Comparison of ENCODE assay signal across 8 mouse cellular contexts in genomic region chr2:12300449-12301228, GRCm38 (mm10). TPM values are rescaled to one million over a fixed set of nuclear protein-coding genes. Genes with fewer than 3 reads are reported as not detected.
DNase-seq lines count a peak whose midpoint lies in the region; ATAC-seq and TF ChIP-seq lines count a peak whose summit lies in the region.

No protein-coding gene starts in this region.

- H3K4me1 ChIP-seq in E14TG2a.4 (replicated peaks; ENCODE audit: low read depth, low read length), result peaks cover 8% of the 10 kb centered on the region
- no peaks in the 10 kb centered on the region for H3K4me1 ChIP-seq in hindbrain, embryonic 11.5 days (replicated peaks; ENCODE audit: control insufficient read depth, insufficient read depth, low read length)
- no peaks in the 10 kb centered on the region for H3K4me1 ChIP-seq in liver, embryonic 12.5 days

- TF ChIP-seq CTCF in E14TG2a.4 (conservative IDR thresholded peaks at IDR 0.05; ENCODE audit: low read length), result no peak

- H3K9ac ChIP-seq in hindbrain, embryonic 11.5 days (ENCODE audit: low read depth, low read length), result no peak overlapping the region
- no peak overlapping the region for H3K9ac ChIP-seq in liver, embryonic 12.5 days

- intact Hi-C loops in left cerebral cortex, postnatal 14 days (cut with DNase I), result loop anchor here (2.0 kb wide), 2 partner anchors 250 to 298 kb away; no protein-coding TSS in a partner anchor

- no peaks in the 10 kb centered on the region for H3K9me3 ChIP-seq in E14TG2a.4 (ENCODE audit: low read length)
- no peaks in the 10 kb centered on the region for H3K9me3 ChIP-seq in hindbrain, embryonic 11.5 days (ENCODE audit: control insufficient read depth, low read length)
- H3K9me3 ChIP-seq in liver, embryonic 12.5 days (replicated peaks), result no peaks in the 10 kb centered on the region

- peak overlapping the region; percentile 86 for H3K4me3 ChIP-seq in E14TG2a.4 (replicated peaks; ENCODE audit: low read length)
- peak overlapping the region; percentile 65; the same call in 1 of the 2 replicates for H3K4me3 ChIP-seq in hindbrain, embryonic 11.5 days (ENCODE audit: low read depth, low read length)
- H3K4me3 ChIP-seq in liver, embryonic 12.5 days, result peak overlapping the region; percentile 60

- 70% methylated on average over 15 of the region's 15 CpGs for WGBS in hindbrain, embryonic 11.5 days
- WGBS in liver, embryonic 12.5 days (ENCODE audit: insufficient replicate concordance), result 55% methylated on average over 15 of the region's 15 CpGs

- H3K4me2 ChIP-seq in hindbrain, embryonic 11.5 days (replicated peaks; ENCODE audit: low read depth, low read length), result peak overlapping the region; percentile 93
- H3K4me2 ChIP-seq in liver, embryonic 12.5 days, result peak overlapping the region; percentile 89

- ATAC-seq in hindbrain, embryonic 11.5 days (ENCODE audit: low FRiP score), result peak; percentile 6; the same call in 1 of the 2 replicates
- no peak for ATAC-seq in liver, embryonic 12.5 days
- ATAC-seq in activated CD4-positive, CD25-positive, alpha-beta regulatory T cell, adult 4 months, result no peak

- no peak overlapping the region for H3K27ac ChIP-seq in hindbrain, embryonic 11.5 days (ENCODE audit: low read depth, low read length)
- H3K27ac ChIP-seq in liver, embryonic 12.5 days, result no peak overlapping the region

- H3K27me3 ChIP-seq in E14TG2a.4 (ENCODE audit: insufficient read depth, low read length), result peaks cover 25% of the 10 kb centered on the region
- peaks cover 9% of the 10 kb centered on the region for H3K27me3 ChIP-seq in hindbrain, embryonic 11.5 days (ENCODE audit: control insufficient read depth, insufficient read depth, low read length)
- H3K27me3 ChIP-seq in liver, embryonic 12.5 days (replicated peaks), result peaks cover 55% of the 10 kb centered on the region

- H3K36me3 ChIP-seq in E14TG2a.4 (ENCODE audit: insufficient read depth, low read length), result no peaks in the 10 kb centered on the region
- H3K36me3 ChIP-seq in hindbrain, embryonic 11.5 days (ENCODE audit: control insufficient read depth, insufficient read depth, low read length), result no peaks in the 10 kb centered on the region
- H3K36me3 ChIP-seq in liver, embryonic 12.5 days, result no peaks in the 10 kb centered on the region

- peak; percentile 7 for DNase-seq in ES-CJ7 (ENCODE audit: low read depth, low spot score)
- no peak for DNase-seq in hindbrain, embryonic 11.5 days (ENCODE audit: low spot score)
- no peak for DNase-seq in left cerebral cortex, postnatal 14 days (ENCODE audit: low spot score in 2 of 2)
- no peak for DNase-seq in Muller cell, postnatal 12 days (ENCODE audit: inconsistent ontology term)
- DNase-seq in cerebellum, adult 11 months, result no peak

RNA-seq across cellular contexts. Expression of gene Itga8, which starts 1.1 kb away (rescaled TPM):
- 3.1 and 3.4 TPM in 2 replicates for polyA plus RNA-seq in hindbrain, embryonic 11.5 days (2014; fragmentation: Nextera tagmentation; extraction: Ambion mirVana)
- 3.9 and 4.5 TPM in 2 replicates for polyA plus RNA-seq in liver, embryonic 12.5 days (2016; fragmentation: Nextera tagmentation; extraction: Ambion mirVana)
- polyA plus RNA-seq in activated CD4-positive, CD25-positive, alpha-beta regulatory T cell, adult 4 months (2017; shearing (Covaris generic)), result not detected
- 1 to 10 TPM; 4.8 to 6.0 TPM for total RNA-seq in left cerebral cortex, postnatal 14 days (2021)
